Mouse (Mus musculus) left cerebral cortex, postnatal 36 days (tissue): Measurements from ENCODE around the gene Olfr488. TPM values are rescaled to one million over a fixed set of nuclear protein-coding genes. Genes with fewer than 3 reads are reported as not detected.
"Not testable (repeated sequence)": the region's sequence is repeated elsewhere in the genome, so short reads cannot be mapped to it uniquely, and the experiment has no call there.

Experiments used
- DNase-seq, 2 experiments: peaks; one replicate each; pipeline ENCODE4 v3.0.0; 2021 to 2022; ENCODE audit warnings: low spot score in 2 of 2, mixed read lengths in 1 of 2
- intact Hi-C: fragments of 180-260 bp; cut with DNase I; formaldehyde crosslinking; loops from one replicate; pipeline ENCODE4 v1.15.1; 2025
- total RNA-seq, 2 experiments: library from RNA; stranded (reverse); gene quantifications; 2 replicates each; pipeline ENCODE4 v1.2.3; 2021

Gene Olfr488
- total RNA-seq = not detected

GRCm38 (mm10) chr7:108258247-108258646 is at the start of gene Olfr488:
TSS of gene Olfr488 (minus strand) at chr7:108258347.
- no peak for DNase-seq
- intact Hi-C loops = no loop called here

GRCm38 (mm10) chr7:108288834-108289233 is 30.7 kb upstream of the Olfr488 start, which contains the start of gene Olfr490:
TSS of gene Olfr490 (minus strand) at chr7:108288934.
- intact Hi-C loops = no loop called here
- no peak for DNase-seq

GRCm38 (mm10) chr7:108233551-108233950 is 24.6 kb downstream of the Olfr488 start:
- no peak for DNase-seq
- intact Hi-C loops = no loop called here

GRCm38 (mm10) chr7:108214536-108214935 is 43.6 kb downstream of the Olfr488 start, which contains the start of gene Olfr487:
TSS of gene Olfr487 (minus strand) at chr7:108214636.
- DNase-seq, intact Hi-C loops: not testable (repeated sequence)

Other genes with a start within 250 kb of the Olfr488 start
- not detected for gene Olfr478, start 224.4 kb downstream of the Olfr488 start, total RNA-seq
- gene Olfr479, start 207.7 kb downstream of the Olfr488 start, total RNA-seq = not detected
- not detected for gene Olfr480, start 191.0 kb downstream of the Olfr488 start, total RNA-seq
- not detected for gene Olfr481, start 178.5 kb downstream of the Olfr488 start, total RNA-seq
- 1 to 10 TPM; 1.9 to 2.1 TPM for gene Olfr482, start 160.8 kb downstream of the Olfr488 start, total RNA-seq
- gene Olfr483, start 157.5 kb downstream of the Olfr488 start, total RNA-seq = not detected
- gene Olfr484, start 130.9 kb downstream of the Olfr488 start, total RNA-seq = not detected
- not detected for gene Olfr485, start 98.5 kb downstream of the Olfr488 start, total RNA-seq
- not detected for gene Olfr486, start 85.6 kb downstream of the Olfr488 start, total RNA-seq
- not detected for gene Olfr487, start 43.7 kb downstream of the Olfr488 start, total RNA-seq
- gene Olfr490, start 30.6 kb upstream of the Olfr488 start, total RNA-seq = not detected
- gene Olfr491, start 55.1 kb upstream of the Olfr488 start, total RNA-seq = not detected
- not detected for gene Olfr492, start 65.3 kb upstream of the Olfr488 start, total RNA-seq
- gene Olfr493, start 88.6 kb upstream of the Olfr488 start, total RNA-seq = not detected
- gene Olfr494, start 107.0 kb upstream of the Olfr488 start, total RNA-seq = not detected
- gene Olfr495, start 134.8 kb upstream of the Olfr488 start, total RNA-seq = not detected
- gene Olfr497, start 162.1 kb upstream of the Olfr488 start, total RNA-seq = not detected
- not detected for gene Olfr498, start 207.0 kb upstream of the Olfr488 start, total RNA-seq